Mouse (Mus musculus) gastrocnemius, postnatal 25 days (tissue): ENCODE results near the gene Dusp12. TPM values are rescaled to one million over a fixed set of nuclear protein-coding genes. Genes with fewer than 3 reads are reported as not detected.

Experiments
- DNase-seq: peaks from one replicate; pipeline ENCODE4 v3.0.0; 2022
- total RNA-seq, 2 experiments: library from RNA; stranded (reverse); gene quantifications; 1 replicate in 1 of 2; 2 replicates in 1 of 2; pipeline ENCODE4 v1.2.3; 2021

Dusp12 gene
- total RNA-seq, 2 experiments from 2014 or later, result 4.0 TPM

DNA sequence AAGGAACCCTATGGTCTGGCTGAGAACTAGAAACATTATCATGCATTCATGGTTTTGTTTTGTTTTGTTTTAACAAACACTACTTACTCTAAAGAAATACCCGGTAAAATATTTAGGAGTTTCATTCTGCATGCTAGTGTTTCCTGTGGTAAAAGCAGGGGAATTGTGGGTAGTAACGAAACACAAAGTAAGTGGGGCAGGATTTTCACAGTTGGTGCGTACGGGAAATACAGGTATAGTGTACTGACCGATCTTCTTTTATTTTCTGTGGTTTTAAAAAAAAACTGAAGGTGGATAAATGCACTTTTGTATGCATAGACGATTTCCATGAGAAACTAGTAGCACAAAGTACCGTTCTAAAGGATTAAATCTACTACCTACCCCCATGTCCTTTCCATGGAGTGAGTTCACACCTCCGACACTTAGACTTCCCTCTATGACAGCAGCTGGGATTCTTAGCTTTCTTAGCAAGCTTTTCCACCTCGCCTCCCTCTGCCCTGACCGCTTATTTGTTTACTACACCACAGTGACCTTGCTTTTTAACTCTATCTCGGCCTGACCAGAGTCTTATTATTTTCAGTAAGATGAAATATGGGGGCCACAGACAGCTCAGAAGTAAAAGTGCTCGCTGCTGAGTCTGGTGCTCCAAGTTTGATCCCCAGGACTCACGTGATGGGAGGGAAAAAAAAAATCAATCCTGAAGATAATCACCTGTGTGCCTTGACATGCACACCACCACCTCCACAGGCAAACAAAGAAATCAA lies 23.5 kb downstream of the Dusp12 start:
- no peak for DNase-seq

DNA sequence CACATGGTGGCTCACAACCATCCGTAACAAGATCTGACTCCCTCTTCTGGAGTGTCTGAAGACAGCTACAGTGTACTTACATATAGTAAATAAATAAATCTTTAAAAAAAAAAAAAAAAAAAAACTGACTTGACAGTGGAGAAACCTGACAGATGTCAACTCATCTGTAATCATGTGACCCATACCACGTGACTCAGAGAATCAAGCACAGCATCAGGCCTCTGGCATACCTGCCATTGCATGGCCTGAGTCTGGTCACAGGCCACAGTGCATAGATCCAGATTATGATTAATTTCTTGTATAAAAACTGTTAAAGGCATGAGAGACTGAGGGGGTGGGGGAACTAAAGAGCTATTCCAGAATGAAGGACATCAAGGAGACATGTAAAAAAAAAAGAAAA lies 26.5 kb downstream of the Dusp12 start:
- no peak for DNase-seq

DNA sequence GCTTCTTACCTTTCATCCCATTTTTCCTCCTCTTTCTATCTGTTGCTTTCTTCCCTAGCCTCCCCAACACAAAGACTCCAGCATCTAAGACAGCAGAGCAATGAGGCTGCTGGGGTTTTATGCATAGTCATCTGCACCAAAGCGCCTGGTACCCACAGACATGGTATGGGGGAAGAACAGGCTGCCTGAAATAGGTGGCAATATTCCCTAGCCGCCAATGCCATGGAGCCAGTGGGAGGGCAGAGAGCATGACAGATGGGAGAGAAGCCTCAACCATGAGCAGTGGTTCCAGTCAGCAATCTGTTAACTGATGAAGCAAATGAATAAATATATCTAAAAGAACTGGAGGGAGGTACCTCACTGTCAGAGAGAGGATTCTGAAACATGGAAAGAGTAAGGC lies 28.0 kb downstream of the Dusp12 start:
- no peak for DNase-seq

DNA sequence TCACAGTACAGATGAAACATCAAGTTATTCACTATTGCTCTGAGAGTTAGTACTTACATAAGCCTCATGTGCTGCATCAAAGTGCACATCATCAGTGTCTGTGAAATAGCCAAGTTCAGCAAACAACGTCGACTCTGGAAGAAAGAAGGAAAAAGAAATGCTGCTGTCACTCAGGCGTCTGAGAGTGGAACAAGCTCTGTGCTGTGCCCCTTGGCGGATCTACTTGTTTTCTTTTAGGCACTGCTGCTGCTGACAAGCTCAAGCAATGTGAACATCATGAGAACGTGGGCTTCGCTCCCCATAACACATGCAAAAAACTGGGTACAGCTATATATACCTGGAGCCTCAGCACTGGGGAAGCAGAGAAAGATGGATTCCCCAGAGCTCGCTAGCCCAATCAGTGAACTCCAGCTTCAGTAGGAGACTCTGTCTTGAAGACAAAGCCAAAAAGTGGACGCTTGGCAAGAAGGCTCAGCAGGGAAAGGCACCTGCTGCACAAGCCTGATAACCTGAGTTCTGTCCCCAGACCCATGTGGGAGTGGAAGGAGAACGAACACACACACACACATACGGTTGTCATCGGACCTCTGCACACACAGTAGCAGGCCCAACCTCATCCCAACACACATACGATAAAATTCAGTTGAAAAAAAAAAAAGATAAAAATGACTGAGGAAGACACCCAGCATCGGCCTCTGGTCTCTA lies 30.1 kb downstream of the Dusp12 start:
- DNase-seq, result no peak

DNA sequence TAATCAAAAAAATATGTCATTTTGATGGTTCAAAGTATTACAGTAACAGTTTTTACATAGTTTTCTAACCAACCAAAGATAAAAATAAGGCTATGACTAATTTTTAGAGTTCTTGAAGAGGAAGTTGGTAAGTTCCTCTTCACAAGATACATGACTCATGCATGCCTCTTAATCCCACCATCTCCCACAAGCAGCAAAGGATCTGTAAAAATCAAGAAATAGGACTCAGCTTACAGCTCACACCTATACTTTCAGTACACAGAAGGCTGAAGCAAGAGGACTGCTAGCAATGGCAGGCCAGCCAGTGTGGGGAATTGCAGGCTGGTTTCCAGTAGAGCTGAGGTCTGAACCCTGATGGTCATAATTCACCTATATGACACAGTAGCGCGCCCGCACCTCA lies 31.7 kb downstream of the Dusp12 start:
- DNase-seq, result no peak

DNA sequence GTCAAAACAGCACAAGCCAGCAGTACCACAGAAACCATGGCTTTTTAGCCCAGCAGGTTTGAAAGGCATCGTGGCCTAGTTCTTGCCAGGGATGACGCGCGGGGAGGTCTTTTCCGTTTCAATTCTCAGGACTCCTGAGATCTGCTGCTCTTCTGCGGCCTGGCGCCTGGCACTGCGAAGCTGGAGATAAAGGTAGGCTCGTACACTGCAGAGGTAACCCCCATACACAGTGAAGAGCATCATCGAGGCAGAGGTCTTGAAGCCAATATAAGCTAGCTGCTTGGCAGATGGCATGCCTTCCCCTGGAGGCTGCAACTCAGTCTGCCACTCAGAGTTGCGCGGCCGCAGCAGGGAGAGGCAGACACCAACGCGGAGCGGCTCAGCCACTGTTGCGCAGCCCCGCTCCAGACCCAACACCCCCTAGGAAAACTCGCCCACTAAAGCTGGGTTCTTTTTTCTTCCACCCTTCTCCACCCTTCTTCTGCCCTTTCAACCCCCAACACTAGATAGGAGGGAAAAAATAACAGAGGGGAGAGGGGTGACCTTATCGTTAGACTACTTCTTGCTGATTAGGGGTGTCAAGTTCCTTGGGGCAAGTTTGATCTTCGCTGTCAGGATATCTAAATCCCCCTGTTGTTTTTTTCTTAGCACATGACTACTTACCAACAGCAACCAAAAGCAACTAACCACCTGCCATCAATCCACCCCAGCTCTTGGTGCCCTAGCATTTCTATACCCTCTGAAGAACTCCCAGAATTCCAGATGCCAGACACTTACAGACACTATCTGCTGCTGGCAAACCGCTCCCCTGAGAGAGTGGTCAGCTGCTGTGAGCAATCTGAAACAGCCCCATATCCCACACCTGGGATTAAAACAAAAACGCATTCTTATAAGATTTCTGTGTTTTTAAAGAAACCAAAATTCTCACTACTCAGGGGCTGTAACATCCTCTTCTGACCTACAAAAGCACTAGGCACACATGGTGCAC lies 34.4 kb downstream of the Dusp12 start:
- no peak for DNase-seq

DNA sequence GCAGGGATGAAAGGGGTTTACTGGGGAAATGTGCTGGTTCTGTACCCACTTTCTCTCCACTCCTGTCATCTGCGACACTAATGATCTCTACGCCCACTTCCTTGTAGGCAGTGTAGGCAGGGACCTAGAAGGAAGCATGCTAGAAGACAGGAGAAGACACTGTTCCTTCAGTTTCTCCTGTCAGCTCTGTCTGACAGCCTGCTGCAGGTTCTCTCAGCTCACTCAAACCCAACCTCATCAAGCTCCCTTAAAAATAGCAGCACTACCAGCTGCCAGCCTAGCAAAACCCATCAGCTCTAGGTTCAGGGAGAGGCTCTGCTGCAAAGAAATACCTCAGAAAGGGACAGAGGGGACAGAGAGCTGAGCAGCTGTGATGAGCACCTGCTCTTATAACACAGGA lies 35.3 kb downstream of the Dusp12 start:
- no peak for DNase-seq

DNA sequence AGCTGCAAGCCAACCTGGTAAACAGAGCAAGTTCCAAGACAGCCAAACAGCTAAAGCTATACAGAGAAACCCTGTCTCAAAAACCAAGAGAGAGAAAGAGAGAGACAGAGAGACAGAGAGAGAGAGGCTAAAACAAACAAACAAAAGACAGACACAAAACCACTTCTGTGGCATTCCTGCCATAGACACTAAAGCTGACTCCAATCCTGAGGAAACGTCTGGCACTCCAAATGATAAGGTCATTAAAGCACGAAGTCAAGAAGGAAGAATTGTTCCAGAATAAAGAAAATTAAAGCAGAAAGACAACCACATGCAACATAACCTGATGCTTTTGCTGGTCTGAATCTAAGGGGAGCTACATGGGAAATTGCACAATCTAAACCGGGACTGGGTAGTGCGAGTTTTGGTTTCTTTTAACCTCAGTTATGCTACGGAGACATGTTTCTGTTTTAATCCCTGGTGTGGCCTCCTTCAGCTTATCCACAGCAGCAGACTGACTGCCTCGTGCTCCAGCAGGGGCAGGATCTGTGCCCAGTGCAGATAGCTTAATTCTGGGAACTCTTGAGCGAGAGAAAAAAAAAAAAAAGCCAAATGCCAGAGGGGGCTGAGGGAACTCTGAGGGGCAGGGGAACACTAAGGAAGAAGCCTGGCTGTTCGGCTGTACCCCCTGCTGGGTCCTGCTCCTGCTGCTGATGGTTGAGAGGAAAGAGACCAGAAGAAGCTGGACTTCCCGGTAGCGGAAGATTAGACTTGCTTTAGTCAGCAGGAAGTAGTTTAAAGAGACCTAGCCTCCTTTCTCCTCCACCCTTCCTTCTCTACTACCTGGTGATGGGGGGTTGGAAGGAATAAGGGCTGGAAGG lies 39.7 kb downstream of the Dusp12 start:
- no peak for DNase-seq

DNA sequence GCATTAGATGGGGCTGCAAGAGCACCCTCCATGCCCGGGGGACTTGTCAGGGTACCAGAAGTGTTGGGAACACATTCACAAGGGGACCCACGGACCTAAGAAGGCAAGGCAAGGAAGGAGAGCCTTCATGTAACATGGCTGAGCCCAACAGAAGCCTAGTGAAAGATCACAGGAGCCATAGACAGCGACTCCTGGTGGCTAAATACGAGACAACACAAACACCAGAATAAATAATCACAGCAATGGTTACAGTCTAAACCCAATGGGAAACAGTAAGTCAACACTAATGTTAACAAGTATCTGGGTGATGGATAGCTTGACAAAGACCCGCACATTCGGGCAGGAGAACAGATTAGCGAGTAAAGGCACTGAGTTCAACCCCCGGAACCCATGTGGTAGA lies 41.0 kb downstream of the Dusp12 start:
- no peak for DNase-seq

DNA sequence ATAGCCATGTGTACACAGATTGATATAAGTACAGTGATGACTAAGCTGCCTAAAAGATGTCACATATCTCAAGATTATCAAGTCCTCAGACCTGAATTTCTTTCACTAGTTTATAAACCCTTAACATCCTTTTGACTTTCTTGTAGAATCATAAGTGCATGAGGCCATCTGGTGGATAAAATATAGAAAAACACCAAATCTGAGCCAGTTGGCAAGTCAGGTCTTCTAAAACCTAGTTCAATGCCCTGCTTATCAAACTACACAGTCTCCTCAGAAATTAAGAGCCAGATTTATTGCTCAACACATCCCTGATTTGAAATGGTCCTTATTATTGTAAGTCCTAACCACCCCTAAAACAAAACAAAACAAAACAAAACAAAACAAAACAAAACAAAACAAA lies 45.7 kb downstream of the Dusp12 start:
- DNase-seq, result no peak

DNA sequence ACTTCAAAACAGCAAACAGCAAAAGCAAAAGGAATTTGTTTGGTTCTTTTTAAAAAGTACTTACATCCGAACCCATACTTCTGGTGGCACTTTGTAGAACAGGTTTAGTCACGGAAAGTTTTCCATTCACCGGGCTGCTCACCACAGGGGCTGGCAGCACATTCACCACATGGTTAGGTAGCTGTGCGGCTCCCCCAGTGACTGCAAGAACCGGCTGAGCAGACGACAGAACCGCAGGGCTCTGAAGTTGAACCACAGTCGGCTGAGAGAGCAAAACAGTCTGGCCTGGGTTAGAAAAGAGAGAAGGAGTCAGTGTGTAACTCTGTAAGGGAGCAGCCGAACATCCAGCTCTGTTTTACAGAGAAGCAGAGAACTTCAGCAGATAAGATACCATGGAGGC lies 50.6 kb downstream of the Dusp12 start:
- DNase-seq, result no peak

DNA sequence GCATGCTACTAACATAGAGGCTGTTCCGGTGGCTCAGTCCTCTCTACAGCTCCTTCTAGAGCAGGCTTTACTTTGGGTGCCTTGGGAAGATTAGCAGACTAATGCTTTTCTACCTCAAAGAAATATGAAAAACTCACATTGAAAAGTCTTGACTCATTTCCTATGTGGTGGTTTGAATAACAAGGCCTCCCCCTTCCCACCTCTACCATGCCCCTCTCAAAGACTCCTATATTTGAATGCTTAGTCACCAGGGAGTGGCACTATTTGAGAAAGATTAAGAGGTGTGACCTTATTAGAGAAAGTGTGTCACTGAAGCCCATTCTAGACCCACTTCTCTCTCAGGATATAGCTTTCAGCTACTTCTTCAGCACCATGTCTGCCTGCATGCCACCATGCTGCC lies 55.6 kb downstream of the Dusp12 start:
- no peak for DNase-seq

DNA sequence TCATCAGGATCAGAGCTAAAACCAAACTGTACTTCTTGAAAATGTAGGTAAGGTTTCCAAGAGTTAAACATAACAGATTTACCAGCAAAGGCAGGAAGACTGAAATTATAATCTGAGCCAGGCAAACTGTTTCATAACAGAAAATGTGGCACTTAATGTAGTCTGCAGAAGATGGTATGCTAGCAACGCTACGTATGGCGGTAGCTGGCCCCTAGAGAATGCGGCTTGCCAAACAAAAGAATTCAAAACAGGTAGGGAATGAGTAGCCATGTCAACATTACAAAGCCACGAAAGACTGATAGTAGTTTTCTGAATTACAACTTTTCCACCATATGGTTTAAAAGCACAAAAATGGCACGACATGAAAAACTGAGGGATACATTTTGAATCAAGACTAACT lies 56.0 kb downstream of the Dusp12 start:
- DNase-seq, result no peak

Other genes starting within 250 kb of the Dusp12 start
- gene Olfml2b, start 241.0 kb downstream of the Dusp12 start, total RNA-seq, result 10 to 100 TPM in 1 of 2 experiments, 1 to 10 TPM in 1; 8.0 to 12.4 TPM
- gene Atf6, start 17.8 kb downstream of the Dusp12 start, total RNA-seq, result 10 to 100 TPM; 16.8 to 16.9 TPM
- gene Gm26620, start 475 bp downstream of the Dusp12 start, total RNA-seq, result under 1 TPM in 1 of 2 experiments, not detected in 1; 0.35 TPM
- gene Fcrlb, start 27.4 kb upstream of the Dusp12 start, total RNA-seq, result not detected
- gene Fcrla, start 42.0 kb upstream of the Dusp12 start, total RNA-seq, result not detected
- 1 to 10 TPM; 1.9 to 2.8 TPM for gene Fcgr2b, start 91.0 kb upstream of the Dusp12 start, total RNA-seq
- gene Fcgr4, start 133.4 kb upstream of the Dusp12 start, total RNA-seq, result not detected
- gene Fcgr3, start 179.4 kb upstream of the Dusp12 start, total RNA-seq, result 1 to 10 TPM; 3.7 to 4.6 TPM
- 1 to 10 TPM in 1 of 2 experiments, under 1 TPM in 1; 0.69 to 1.2 TPM for gene Cfap126, start 228.4 kb upstream of the Dusp12 start, total RNA-seq